Mouse (Mus musculus): ENCODE data around the gene Agap1. TPM values are rescaled to one million over a fixed set of nuclear protein-coding genes. Genes with fewer than 3 reads are reported as not detected.

Agap1 gene
- total RNA-seq, 2 experiments from 2014 or later = 28.3 to 32.3 TPM

DNA sequence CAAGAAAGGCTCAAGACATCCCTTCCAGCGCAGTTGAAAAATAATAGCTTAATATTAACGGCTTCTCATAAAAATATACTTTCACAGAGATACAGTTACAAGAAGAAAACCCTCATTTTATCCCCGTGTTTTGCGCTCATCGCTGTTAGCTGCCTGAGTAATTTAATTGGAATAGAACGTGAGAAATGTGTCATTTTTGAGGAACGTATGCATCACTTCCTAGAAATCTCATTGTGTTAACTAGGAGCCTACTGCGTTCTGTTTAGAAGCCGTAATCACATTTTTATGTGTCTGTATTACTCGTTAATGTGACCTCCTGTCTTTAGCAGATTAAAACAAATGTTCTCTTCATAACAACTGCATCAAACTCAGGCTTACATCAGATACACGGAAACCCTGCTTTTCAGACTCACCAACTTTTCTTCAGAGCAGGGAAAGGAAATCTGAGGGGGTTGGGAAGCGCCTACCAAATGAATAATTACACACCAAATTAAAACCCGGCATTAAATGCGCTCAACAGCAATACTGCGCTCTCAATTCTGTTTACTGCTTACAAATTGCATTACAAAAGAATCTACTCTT lies 487.9 kb downstream of the Agap1 start:
- intact Hi-C loops (cut with DNase I; ENCODE audit: low total_unique reads) = loop anchor here (5.0 kb wide), 2 partner anchors 275 to 295 kb away; no protein-coding TSS in a partner anchor
- no peak for DNase-seq

- DNase-seq = peak; percentile 74
- intact Hi-C loops (cut with DNase I; ENCODE audit: low total_unique reads) = loop anchor here (5.0 kb wide), 2 partner anchors 276 to 296 kb away; no protein-coding TSS in a partner anchor
Measured at GRCm38 (mm10) chr1:89943202-89943601, 488.6 kb downstream of the Agap1 start.
